Mouse (Mus musculus): ENCODE measurements around the gene Hoxa11.

DNA sequence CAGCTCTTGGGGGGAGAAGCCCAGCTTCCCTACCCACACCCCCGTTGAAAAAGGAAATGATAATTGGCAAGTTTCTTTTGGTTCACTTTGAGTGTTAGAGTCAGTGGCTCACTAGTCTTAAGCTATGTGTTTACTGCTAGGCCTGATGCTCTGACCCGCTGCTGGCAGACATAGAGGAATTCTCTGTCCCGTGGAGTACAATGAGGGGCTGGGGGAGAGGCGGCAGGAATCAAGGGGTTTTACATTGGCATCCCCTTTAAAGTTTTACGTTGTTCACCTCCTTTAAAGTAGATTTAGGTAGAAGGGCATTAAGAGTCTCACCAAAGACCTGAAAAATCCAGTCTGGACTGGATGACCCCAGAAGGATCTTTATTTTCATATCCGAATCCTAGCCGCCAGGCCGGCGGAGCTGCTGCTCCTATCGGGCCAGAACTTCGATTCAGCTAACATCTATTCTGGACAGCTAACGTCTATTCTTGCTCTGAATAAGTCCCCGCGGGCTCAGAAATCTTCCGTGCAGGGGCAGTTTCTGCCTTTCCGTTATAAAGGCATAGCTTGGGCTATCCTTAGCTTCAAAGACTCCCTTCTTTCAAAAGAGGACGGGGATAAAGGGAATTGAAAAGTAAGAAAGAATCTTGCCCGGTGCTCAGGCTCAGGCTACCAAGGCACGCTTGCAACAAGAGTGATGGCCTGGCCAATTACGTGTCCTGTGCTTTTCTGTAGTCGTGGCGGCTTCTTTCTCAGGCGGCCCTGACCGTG, 6.6 kb upstream of the Hoxa11 start:
- TF ChIP-seq CTCF (IDR thresholded peaks at IDR 0.05; ENCODE audit: extremely low read depth, insufficient read length, insufficient replicate concordance, low read depth, low read length) (no peak), POLR2A (IDR thresholded peaks at IDR 0.05; ENCODE audit: low read depth, low read length) (no peak)
